Mouse (Mus musculus) neutrophil, adult 83 days (primary cell): Measurements from ENCODE around the gene Prune2. TPM values are rescaled to one million over a fixed set of nuclear protein-coding genes. Genes with fewer than 3 reads are reported as not detected.

Source experiments
- total RNA-seq, 2 experiments: library from RNA; stranded (reverse); gene quantifications; one replicate each; pipeline ENCODE4 v1.2.4; 2023

The Prune2 gene
- total RNA-seq: under 1 TPM; 0.13 to 0.55 TPM

GRCm38 (mm10) chr19:16955613-16956271 is at the start of gene Prune2:
Prune2 (plus strand) TSS chr19:16956118.

Other genes with a start within 250 kb of the Prune2 start
- gene Vps13a, start 175.2 kb upstream of the Prune2 start, total RNA-seq: 10 to 100 TPM; 22.7 to 23.5 TPM
- not detected for gene Foxb2, start 82.3 kb upstream of the Prune2 start, total RNA-seq